Mouse (Mus musculus): Measurements from ENCODE around the gene Necab2.
A peak's percentile ranks its signal among the peaks of the same experiment; 100 is the strongest.

Necab2 gene

DNA sequence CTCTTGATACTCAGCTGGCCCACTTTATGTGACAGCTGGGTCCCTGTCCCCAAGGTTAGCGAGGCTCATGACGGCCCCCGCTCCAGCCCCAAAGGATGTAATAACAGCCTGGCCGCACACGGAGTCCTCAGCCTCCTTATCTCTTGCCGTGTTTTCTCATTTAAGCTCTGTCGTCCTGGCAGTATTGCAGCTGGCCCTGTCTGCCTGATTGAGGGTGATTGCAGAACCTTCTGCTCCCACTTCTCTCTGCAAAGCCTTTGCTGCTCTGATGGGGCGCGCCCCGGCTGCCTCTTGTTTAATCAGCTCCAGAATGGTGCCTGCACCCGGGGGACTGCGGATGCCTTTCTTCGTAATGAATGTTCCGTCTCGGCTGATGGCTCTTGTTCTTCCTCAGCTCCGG, 13.2 kb downstream of the Necab2 start:
- no peak for DNase-seq

DNA sequence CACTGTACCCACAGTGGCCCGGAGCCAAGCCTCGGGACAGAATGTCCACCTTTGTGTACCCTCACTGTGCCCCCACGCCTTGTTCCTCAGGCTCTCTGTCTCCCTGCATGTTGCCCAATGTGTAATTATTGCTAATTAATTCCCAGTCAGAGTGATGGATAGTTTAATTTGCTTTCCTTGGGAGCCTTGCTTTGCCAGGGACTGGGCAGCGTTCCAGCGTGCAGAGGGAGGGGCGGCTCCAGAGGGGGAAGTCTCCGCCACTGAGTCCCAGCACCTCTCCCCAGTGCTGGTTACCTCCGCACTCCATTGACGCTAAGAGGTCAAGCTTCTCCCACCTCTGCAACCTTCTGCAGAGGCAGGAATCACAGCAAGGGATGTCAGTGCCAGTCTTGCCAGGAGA, 14.8 kb downstream of the Necab2 start:
- DNase-seq: no peak

DNA sequence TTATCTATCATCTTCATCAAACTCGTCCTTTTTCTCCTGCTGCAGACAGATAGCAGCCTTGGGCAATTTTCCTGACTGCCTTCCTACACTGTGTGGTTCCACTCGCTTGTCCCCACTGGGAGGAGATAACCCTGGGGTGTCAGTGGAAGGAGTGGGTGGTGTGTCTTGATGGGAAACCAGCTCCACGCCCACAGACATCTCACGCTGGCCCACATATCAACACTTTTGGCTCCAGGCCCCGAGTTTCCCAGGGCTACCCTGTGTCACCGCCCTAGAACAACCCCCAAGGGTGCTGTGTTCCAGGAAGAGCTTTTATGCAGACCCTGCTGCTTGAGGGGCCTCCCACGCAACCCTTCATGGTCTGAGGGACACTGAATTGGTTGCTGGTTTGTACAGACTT, 17.2 kb downstream of the Necab2 start:
- DNase-seq: no peak

DNA sequence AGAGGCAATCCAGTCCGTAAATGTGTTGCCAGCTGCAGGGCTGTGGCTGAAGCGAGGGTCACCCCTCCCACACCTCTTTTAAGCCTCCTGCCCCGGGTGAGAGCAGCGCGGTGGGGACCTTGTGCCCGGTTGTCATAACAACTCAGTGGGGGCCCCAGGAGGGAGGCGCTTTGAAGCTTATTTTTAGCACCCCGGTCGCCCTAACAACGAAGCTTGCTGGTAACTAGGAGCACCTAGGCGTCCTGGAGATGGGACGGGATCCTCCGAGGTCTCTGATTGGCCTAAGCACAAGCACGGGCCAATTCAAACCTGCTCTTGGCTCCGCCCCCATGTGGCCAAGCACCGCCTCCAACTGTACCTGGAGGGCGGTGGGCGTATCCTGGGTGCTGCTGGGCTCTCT, 19.6 kb downstream of the Necab2 start:
- peak in 1 of 2 experiments; percentile 19 for DNase-seq

DNA sequence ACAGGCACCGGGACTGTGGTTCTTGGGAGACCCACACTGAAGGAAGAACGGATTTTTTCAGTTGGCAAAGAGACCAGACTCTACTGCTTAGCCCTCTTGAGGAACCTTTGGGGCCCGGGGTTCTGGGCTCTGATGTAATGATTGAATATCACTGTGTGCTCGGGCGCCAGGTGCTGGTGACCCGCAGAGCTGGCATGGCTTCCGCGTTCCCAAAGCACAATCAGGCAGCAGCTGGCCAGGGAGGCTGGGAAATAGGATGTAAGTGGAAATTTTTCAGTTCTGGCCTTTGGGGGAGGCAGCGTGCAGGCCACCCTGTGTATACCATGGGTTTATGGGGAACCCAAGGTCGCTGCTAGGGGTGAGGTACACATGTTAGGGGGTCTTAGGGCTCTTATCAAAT, 20.3 kb downstream of the Necab2 start:
- DNase-seq: peak in 1 of 2 experiments; percentile 27

DNA sequence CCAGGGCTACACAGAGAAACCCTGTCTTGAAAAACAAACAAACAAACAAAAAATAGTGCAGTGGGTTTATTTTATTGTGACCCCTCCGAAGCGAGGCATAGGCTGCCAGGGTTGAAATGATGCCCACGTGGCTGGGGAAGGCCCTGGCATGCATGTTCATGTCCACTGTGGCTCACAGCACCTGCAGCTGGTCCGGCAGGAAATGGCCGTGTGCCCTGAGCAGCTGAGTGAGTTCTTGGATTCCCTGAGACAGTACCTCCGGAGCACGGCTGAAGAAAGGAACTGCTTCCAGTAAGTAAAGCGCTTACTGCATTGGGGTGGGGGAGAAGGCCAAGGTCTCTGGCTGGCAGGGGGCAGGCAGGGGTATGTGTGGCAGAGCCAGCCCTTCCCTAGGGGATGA, 21.6 kb downstream of the Necab2 start:
- no peak for DNase-seq

DNA sequence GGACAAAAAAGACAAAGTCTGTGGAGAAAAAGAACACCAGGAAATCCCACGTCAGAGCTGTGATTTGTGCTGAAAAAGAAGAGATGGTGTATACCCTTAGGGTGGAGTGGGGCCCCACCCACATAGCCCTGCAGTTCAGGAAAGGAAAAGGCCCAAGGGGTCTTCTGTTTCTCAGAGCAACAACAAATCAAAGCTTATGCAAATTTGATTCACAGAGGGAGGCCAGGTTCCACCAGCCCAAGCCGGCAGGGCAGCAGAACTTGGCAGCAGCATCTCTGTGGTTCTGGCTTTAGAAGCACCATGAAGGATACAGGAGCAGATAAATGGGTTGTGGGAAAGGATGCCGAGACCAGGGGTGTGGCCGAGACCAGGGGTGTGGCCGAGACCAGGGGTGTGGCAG, 32.2 kb downstream of the Necab2 start:
- DNase-seq: no peak

DNA sequence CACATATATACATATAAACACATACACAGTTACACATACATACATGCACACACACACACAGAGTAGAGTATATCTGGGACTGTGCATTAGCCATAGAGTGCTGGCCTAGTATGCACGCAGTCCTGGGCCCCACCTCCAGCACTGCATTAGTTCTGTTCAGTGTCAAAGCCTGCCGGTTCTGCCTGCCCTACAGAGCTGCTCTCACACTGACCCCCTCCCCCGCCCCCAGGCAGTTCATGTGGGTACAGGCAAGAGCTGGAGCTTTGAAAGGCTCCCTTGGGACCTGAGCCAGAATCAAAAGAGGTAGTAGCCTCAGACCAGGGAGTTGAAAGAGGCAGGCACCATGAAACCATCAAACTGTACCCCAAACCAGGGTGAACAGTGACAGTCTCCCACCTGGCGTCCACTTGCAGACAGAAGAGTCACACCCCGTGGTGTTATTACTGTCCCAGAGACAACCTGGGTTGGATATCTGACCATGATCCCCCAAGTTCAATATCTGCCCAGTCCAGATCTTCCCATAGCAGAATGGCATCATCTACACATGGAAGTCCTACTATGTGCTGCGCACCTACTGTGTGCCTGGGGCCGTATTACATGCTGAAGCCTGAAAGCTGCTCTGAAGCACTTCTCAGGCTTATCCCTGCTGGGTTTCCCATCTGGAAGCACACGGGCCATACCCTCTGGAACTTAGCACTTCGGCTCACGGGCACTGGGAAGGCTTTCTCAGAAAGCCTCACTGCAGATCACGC, 37.8 kb downstream of the Necab2 start:
- DNase-seq: no peak

DNA sequence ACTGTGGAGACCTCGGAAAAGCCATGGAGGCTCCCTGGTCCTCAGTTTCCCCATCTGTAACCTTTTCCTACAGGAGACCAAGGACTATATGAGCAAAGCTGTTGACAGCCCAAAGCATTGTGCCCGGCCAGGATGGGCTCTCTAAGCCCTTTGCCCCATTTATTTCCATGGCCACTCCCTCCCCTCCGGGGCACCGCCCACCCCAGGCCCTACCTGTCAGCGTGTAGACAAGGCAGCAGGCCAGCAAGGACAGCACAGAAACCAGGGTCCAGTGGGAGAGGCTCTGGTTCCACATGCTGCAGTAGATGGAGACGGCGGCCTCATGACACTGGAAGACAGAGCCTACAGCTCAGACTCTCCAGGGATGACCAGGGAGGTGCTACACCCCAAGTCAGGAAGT, 40.6 kb downstream of the Necab2 start:
- no peak for DNase-seq

DNA sequence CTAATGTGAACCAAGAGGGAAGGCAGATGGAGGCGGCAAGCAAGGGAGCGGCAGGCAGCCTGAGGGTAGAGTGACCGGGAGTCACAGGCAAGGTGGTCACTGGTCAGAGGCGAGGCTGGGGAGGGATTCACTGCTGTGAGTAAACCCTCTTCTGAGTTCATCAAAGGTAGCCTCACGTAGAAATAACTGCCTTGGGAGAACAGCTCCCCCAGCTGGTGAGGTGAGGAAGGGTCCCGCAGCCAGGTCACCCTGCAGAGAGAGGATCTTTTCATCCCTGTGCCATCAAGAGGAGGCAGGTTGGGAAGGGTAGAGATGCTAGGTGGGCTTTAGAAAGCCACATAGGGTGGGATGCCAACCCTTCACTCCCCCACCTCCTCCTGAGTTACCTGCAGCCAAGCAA, 50.3 kb downstream of the Necab2 start:
- peak in 1 of 2 experiments; percentile 30 for DNase-seq

DNA sequence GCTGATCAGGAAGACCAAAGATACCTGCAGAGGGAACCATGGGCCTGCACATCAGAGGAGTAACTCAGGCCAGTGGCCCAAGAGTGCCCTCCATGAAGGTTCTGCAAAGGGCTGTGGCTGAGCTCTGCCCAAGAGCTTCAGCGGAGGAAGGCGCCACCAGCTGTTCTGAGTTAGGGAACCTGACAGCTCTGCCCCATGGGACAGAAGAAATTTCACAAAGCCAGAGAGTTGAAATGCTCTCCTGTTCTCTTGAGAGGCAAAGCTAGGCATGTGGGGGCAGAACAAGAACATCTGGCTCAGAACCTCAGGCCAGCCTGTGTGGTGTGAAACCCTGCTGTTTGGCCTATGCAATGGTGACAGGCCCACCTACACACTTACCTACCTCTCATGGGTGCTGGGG, 53.3 kb downstream of the Necab2 start:
- DNase-seq: no peak

DNA sequence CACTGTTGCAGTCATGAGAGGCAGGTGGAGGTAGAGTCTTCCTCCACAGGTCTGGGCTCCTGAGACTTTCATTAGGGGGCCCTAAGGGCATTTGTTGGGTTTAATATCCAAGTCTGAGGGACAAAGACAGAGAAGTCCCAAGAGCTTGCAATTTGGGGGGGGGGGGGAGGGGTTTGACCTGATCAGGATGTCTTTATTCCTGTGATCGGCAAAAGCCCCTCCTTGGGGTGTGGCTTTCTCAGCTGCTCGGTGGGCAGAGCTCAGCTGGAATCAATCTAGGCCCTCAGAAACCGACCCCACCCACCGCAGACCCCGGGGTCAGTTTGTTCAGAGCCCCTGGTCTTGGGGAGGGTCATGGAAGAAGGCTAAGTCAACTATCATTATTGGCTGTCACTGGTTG, 55.1 kb downstream of the Necab2 start, which contains the start of gene Slc38a8:
Gene Slc38a8, minus strand, starts transcription at position 101 of the 400 bp plus-strand sequence.
- DNase-seq: no peak

DNA sequence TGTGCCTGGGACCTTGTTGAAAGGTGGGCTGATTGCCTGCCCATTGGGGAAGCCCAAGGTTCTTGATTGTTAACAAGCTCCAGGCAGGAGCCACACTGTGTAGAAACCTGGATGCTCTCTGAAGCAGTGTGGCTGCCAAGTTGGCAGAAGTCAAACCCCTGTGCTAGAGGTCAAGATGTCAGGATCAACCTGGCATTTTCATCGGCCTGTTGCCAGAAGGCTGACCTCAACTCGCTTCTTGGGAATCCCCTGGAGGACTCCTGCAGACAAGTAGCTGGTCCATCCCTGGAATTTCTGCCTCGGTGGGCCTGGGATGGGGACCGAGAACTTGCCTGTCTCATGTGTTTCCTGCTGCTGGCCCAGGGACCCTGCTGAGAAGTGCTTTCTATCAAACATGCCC, 55.6 kb downstream of the Necab2 start:
- DNase-seq: peak; percentile 49 to 53

DNA sequence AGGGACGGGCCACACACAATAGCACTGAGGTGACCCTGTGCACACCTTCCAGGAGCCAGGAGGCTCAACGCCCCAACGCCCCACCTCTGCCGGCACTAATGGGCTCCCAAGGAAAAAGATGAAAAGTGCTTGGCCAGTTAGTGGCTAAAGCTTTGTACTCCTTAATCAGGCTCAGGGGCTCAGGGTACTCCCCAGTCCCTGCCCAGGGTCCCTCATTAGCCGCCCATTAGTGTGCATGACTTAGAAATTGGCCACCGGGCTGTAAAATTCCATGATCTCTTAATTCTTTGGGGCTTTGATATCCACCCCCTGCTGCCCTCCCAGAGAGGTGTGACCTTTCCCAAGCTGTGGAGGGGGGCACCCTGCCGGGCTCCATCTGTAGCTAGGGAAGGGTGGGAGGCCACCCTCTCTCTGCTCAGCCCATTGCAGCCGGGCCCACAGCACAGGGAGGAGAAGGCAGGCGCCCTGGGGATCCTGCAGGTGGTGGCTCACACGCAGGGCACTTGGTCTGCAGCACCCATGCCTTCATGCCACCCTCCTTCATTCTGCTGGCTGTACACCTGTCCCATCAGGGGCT, 56.8 kb downstream of the Necab2 start:
- peak; percentile 47 to 71 for DNase-seq

DNA sequence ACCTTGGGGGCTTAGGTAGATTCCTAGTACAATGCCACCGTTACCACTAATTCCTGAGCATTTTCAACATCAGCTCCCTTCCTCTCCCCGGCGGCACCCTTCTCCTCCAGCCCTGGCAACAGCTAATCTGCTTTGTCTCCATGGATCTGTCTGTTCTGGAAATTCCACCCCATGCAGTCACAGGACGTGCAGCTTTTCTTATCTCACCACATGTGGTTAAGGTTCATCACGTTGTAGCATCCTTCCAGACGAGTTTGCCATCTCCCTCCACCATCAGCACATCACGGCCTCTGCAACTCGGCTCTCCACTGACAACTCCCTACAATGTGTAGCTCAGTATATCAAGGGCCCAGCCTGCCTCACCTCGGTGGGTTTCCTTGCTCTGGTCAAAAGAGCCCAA, 59.0 kb downstream of the Necab2 start:
- no peak for DNase-seq

DNA sequence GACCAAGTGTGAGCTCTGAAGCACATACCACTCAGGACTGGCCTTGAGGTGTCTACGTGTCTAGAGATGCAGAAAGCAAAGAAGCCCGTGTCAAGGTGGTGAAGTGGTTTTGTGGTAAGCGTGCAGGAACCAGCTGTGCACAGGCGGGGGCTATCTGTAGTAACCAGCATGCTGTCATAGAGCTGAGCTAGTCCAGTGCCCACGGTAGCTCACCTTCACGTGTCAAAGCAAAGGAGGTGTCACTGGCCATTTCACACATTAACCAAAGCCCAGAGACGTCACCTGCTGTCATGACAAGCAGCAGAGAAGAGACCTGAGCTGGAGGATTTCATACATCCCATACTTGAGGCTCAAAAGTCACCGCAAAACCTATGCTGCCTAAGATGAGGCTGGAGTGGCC, 59.6 kb downstream of the Necab2 start:
- DNase-seq: no peak

DNA sequence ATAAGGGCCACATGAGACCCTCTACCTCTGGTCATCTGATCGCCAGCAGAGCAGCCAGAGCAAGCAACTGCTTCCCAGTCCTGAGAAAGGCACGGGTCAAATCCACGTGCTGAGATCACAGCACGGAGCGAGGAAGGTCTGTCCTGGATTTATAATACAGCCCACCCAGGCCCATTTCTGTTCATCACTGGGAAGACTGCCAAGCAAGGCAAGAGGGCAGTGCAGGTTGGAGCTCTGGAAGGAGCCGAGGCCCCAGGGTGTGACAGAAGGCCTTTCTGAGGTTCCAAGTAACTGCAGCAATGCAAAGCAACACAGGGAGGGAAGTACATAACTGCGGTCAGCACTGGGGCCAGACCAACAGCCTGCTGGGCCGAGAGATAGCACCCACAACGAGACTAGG, 64.0 kb downstream of the Necab2 start:
- DNase-seq: peak; percentile 28 to 33

DNA sequence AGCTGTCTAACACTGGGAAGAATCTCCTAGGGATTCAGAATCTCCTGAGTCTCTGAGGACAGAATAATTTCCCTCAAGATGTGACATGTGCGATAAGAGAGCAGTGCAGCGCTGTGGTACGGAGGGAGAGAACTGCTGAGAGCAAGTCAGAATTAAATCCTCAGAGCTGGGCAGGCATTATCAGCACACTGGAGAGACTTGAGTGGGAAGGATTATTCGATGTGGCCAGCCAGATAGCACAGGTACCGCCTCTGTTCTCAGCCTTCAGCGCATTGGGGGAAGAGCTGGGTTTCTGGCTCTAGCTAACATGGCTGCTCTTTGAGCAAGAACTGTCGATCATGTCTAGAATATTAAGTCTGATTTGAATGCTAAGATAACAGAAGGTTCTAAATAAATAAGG, 65.2 kb downstream of the Necab2 start:
- no peak for DNase-seq

DNA sequence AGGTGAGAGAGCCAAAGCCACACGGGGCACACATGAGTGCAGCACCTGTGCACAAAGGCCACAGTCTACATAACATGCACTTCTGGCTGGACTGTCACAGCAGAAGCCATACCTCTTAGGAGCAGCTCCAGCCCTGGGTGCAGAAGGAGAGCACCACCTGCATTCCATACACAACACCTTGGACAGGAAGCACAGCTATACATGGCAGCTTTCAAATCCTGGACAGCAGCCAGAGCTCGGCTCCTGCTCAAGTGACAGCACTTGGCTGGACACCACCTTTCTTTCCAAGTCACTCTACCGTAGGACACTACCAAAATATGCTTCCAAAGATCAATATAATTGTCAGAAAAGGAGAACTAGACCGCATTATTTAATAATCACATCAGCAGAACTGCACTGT, 66.9 kb downstream of the Necab2 start:
- peak; percentile 80 to 87 for DNase-seq

DNA sequence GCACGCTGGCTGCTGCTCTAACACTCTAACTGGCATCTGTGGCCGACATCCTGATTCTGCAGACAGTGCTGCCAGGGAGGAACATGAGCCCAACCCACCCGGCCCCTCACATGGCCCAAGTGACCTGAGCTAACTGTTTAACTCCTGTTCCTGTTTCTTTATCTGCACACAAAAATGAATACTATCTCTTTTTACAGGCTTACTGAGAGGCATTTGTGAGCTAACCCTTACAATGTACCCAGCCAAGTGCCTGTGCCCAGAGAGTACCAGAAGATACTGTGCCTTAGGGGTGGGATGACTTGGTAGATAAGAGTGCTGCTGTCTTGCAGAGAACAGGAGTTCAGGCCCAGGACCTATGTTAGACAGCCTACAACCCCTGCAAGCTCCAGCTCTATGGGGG, 68.4 kb downstream of the Necab2 start:
- DNase-seq: no peak

DNA sequence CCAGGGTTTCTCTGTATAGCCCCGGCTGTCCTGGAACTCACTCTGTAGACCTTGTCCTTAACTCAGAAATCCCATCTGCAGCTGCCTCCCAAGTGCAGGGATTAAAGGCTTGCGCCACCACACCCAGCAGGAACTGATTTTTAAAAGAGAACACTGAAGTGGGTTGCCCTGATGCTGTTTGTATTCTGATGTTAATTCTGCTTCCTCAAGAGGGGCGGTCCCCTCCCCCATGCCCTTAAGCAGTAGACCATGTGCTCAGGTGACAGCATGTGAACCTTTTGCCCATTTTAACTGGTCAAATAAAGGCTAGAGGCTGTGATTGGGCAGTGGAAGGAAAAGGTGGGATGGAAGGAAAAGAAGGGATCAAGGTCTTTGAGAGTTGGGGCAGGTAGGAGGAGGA, 69.2 kb downstream of the Necab2 start:
- no peak for DNase-seq

DNA sequence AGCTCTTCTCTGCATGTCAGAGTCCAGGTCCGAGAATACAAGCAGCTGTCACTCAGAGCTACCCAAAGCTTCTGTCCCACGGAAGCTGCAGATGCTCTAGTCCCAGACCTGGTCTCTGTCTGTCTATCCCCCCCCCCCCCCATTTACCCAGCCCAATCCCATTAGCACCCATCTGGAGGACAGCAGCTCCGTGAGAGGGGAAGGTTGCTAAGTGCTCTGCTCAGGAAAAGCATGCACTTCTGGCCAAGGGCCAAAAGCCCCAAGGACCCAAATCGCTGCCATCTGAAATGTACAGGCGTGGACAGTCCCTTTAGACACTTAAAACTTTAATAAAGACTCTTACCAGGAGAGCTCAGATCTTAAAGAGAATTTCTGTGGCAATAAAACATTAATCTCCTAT, 70.2 kb downstream of the Necab2 start:
- DNase-seq: peak in 1 of 2 experiments; percentile 36

DNA sequence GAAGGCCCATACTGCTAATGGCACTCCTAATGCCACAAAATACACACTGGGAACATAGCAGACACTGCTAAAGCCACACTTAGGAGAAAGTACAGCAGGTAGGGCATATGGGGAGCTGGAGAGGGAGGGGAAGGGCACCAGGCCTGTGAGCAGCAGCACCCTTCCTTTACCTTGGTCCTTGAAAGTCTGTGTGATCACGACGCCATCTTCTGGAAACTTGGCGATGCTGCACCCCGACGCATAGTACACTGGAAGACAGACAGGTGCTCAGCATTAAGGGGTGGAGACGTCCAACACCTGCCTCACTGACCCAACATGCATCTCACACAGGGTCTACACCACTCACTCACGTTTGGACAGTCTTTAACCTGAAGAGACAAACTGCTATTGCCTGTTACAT, 73.6 kb downstream of the Necab2 start:
- DNase-seq: no peak

Measured in cerebellum, postnatal 25 days (tissue).